Comparison of ENCODE assay signal across 9 mouse cellular contexts in the genomic region with DNA sequence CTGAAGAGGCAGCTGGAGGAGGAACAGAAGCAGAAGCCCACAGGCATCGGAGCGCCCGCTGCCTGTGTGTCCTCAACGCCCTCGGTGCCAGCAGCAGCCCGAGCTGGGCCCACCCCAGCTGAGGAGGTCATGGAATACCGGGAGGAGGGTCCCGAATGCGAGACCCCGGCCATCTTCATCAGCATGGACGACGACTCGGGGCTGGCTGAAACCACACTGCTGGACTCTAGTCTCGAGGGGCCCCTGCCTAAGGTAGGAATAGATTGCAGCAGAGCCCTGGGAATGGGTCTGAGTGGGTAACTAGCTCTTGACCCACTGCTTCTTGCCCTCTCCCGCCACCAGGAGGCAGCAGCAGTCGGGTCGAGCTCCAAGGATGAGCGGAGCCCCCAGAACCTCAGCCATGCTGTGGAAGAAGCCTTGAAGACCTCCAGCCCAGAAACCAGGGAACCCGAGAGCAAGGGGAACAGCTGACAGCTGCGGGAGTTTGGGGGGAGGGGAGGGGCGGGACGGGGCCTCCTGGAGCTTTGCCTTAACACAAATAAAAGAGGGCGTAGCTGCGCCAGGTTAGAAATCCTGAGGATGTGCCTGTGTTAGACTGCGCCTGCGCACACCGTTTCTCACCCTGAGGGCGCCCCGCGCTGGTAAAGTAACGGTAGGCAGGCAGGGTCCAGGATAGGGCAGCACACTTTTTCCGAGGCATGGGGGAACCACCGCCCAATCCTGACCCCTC. TPM values are rescaled to one million over a fixed set of nuclear protein-coding genes. Genes with fewer than 3 reads are reported as not detected.
A peak's percentile ranks its signal among the peaks of the same experiment; 100 is the strongest.
DNase-seq lines count a peak whose midpoint lies in the region; ATAC-seq and TF ChIP-seq lines count a peak whose summit lies in the region.
"Had no signal": no experiment of that assay in that cellular context is flagged by ENCODE, and none has a peak within 500 bp of the region (broad histone marks: within the 10 kb centered on the region; RNA-seq: fewer than 3 reads in every experiment).

A gene (plus strand): TSS at position 644 of the 730 bp plus-strand sequence.

- TF ChIP-seq EP300 in lung, postnatal 0 days (IDR thresholded peaks at IDR 0.05): no peak

- H3K9ac ChIP-seq in embryonic facial prominence, embryonic 11.5 days (replicated peaks; ENCODE audit: low read length): no peak within 1 kb of the TSS
- H3K9ac ChIP-seq in hindbrain, embryonic 14.5 days: peak within 1 kb of the TSS; percentile 45; the same call in 1 of the 2 replicates
- no peak within 1 kb of the TSS for H3K9ac ChIP-seq in lung, postnatal 0 days (replicated peaks; ENCODE audit: low read depth)
- H3K9ac ChIP-seq in stomach, embryonic 16.5 days (ENCODE audit: low read length): 0 out of 2 replicates have a peak within 1 kb of the TSS, but pooled peaks have one; percentile 16

- H3K36me3 ChIP-seq in embryonic facial prominence, embryonic 11.5 days (replicated peaks; ENCODE audit: control insufficient read depth, insufficient read depth, low read depth, low read length): peaks cover 8% of the 10 kb centered on the region; the same call in 1 of the 2 replicates
- H3K36me3 ChIP-seq in hindbrain, embryonic 14.5 days (replicated peaks; ENCODE audit: control insufficient read depth, insufficient read depth): peaks cover 35% of the 10 kb centered on the region
- 0 out of 2 replicates have a peak, but pooled peaks cover 10% of the 10 kb centered on the region for H3K36me3 ChIP-seq in lung, postnatal 0 days (ENCODE audit: insufficient read depth, low read length)
- peaks cover 15% of the 10 kb centered on the region for H3K36me3 ChIP-seq in stomach, embryonic 16.5 days (ENCODE audit: control insufficient read depth, insufficient read depth, low read length)

- no peak within 1 kb of the TSS for H3K4me3 ChIP-seq in embryonic facial prominence, embryonic 11.5 days (ENCODE audit: low read depth, low read length)
- H3K4me3 ChIP-seq in hindbrain, embryonic 14.5 days (replicated peaks; ENCODE audit: low read length): 0 out of 2 replicates have a peak within 1 kb of the TSS, but pooled peaks have one; percentile 2
- no peak within 1 kb of the TSS for H3K4me3 ChIP-seq in lung, postnatal 0 days (ENCODE audit: low read depth, low read length)
- no peak within 1 kb of the TSS for H3K4me3 ChIP-seq in stomach, embryonic 16.5 days (replicated peaks; ENCODE audit: low read length)

- ATAC-seq in embryonic facial prominence, embryonic 11.5 days (replicated peaks; ENCODE audit: insufficient number of reproducible peaks, low FRiP score, low TSS enrichment, low read depth): peak; percentile 36; the same call in 1 of the 2 replicates
- peak; percentile 72 for ATAC-seq in hindbrain, embryonic 14.5 days (ENCODE audit: low FRiP score)
- ATAC-seq in lung, postnatal 0 days: peak; percentile 36
- ATAC-seq in stomach, embryonic 16.5 days (ENCODE audit: insufficient read depth, low FRiP score): peak; percentile 57; the same call in 1 of the 2 replicates

- no peaks in the 10 kb centered on the region for H3K27me3 ChIP-seq in embryonic facial prominence, embryonic 11.5 days (ENCODE audit: control insufficient read depth, insufficient read depth, low read length)
- H3K27me3 ChIP-seq in hindbrain, embryonic 14.5 days (ENCODE audit: control insufficient read depth, insufficient read depth, low read length): no peaks in the 10 kb centered on the region
- H3K27me3 ChIP-seq in lung, postnatal 0 days (replicated peaks; ENCODE audit: insufficient read depth, low read length): no peaks in the 10 kb centered on the region
- H3K27me3 ChIP-seq in stomach, embryonic 16.5 days (ENCODE audit: control insufficient read depth, insufficient read depth, low read length): no peaks in the 10 kb centered on the region

- H3K4me2 ChIP-seq in embryonic facial prominence, embryonic 11.5 days (ENCODE audit: low read depth, low read length): no peak within 1 kb of the TSS; the same call in 1 of the 2 replicates
- H3K4me2 ChIP-seq in hindbrain, embryonic 14.5 days (replicated peaks): peak within 1 kb of the TSS; percentile 41
- no peak within 1 kb of the TSS for H3K4me2 ChIP-seq in lung, postnatal 0 days (replicated peaks; ENCODE audit: low read depth, low read length)
- no peak within 1 kb of the TSS for H3K4me2 ChIP-seq in stomach, embryonic 16.5 days (ENCODE audit: low read depth, low read length)

- WGBS in embryonic facial prominence, embryonic 11.5 days: 24% methylated on average over 31 of the region's 33 CpGs
- WGBS in hindbrain, embryonic 14.5 days: 29% methylated on average over 33 of the region's 33 CpGs
- WGBS in lung, postnatal 0 days: 35% methylated on average over 33 of the region's 33 CpGs
- 28% methylated on average over 33 of the region's 33 CpGs for WGBS in stomach, embryonic 16.5 days

- no peaks in the 10 kb centered on the region for H3K9me3 ChIP-seq in embryonic facial prominence, embryonic 11.5 days (replicated peaks; ENCODE audit: control insufficient read depth, low read length)
- no peaks in the 10 kb centered on the region for H3K9me3 ChIP-seq in hindbrain, embryonic 14.5 days (ENCODE audit: control insufficient read depth, low read length)
- no peaks in the 10 kb centered on the region for H3K9me3 ChIP-seq in lung, postnatal 0 days (ENCODE audit: low read length)
- H3K9me3 ChIP-seq in stomach, embryonic 16.5 days (replicated peaks; ENCODE audit: control insufficient read depth, low read length): no peaks in the 10 kb centered on the region

- peak; percentile 68 to 74 for DNase-seq in layer of hippocampus, postnatal 10 days (ENCODE audit: low spot score in 2 of 2)
- DNase-seq in layer of hippocampus, adult 9-10 months (ENCODE audit: low spot score): no peak
- peak; percentile 72 for DNase-seq in WW6 (ENCODE audit: low read depth, low spot score)
- peak; percentile 78 for DNase-seq in embryonic facial prominence, embryonic 11.5 days (ENCODE audit: low spot score)
- peak; percentile 73 for DNase-seq in hindbrain, embryonic 14.5 days (ENCODE audit: low spot score)
- DNase-seq in lung, postnatal 0 days (ENCODE audit: low spot score): peak; percentile 38
- DNase-seq in urinary bladder, postnatal 25 days (ENCODE audit: low spot score): no peak

- TF ChIP-seq CTCF in lung, postnatal 0 days (IDR thresholded peaks at IDR 0.05): peak; percentile 71

- H3K27ac ChIP-seq in embryonic facial prominence, embryonic 11.5 days (replicated peaks; ENCODE audit: low read depth, low read length): no peak within 1 kb of the TSS
- no peak within 1 kb of the TSS for H3K27ac ChIP-seq in hindbrain, embryonic 14.5 days
- H3K27ac ChIP-seq in lung, postnatal 0 days (ENCODE audit: low read length): no peak within 1 kb of the TSS
- H3K27ac ChIP-seq in stomach, embryonic 16.5 days (ENCODE audit: low read length): no peak within 1 kb of the TSS

- no peaks in the 10 kb centered on the region for H3K4me1 ChIP-seq in embryonic facial prominence, embryonic 11.5 days (ENCODE audit: control insufficient read depth, insufficient read depth, low read length)
- no peaks in the 10 kb centered on the region for H3K4me1 ChIP-seq in hindbrain, embryonic 14.5 days (replicated peaks; ENCODE audit: control insufficient read depth, insufficient read depth, low read length)
- H3K4me1 ChIP-seq in lung, postnatal 0 days (ENCODE audit: insufficient read depth, low read depth, low read length): no peaks in the 10 kb centered on the region
- H3K4me1 ChIP-seq in stomach, embryonic 16.5 days (ENCODE audit: control insufficient read depth, insufficient read depth, low read length): 0 out of 2 replicates have a peak, but pooled peaks cover 4% of the 10 kb centered on the region

RNA-seq across cellular contexts. Expression of the gene that starts here (rescaled TPM):
- under 1 TPM; 0.21 to 0.58 TPM for total RNA-seq in layer of hippocampus, postnatal 10 days (2021)
- polyA plus RNA-seq in embryonic facial prominence, embryonic 11.5 days (2014; fragmentation: Nextera tagmentation; extraction: Ambion mirVana): not detected in 2 replicates
- polyA plus RNA-seq in hindbrain, embryonic 14.5 days (2014; fragmentation: Nextera tagmentation; extraction: Ambion mirVana): 0.27 and 0.43 TPM in 2 replicates
- not detected in 2 replicates for polyA plus RNA-seq in lung, postnatal 0 days (2015; fragmentation: Nextera tagmentation; extraction: Ambion mirVana)
- not detected in 2 replicates for polyA plus RNA-seq in stomach, embryonic 16.5 days (2015; fragmentation: Nextera tagmentation; extraction: Ambion mirVana)
- polyA plus RNA-seq: small intestine, adult 2 months had no signal

Comparison
In these comparisons a context has a peak if more than half of its experiments do, and no peak if none do; other contexts are left out.
1. Peak in DNase-seq in layer of hippocampus, postnatal 10 days; RNA of the gene not detected or under 1 TPM.
2. Peak in DNase-seq and ATAC-seq in embryonic facial prominence, embryonic 11.5 days; RNA of the gene not detected or under 1 TPM.
3. Peak in DNase-seq, ATAC-seq, H3K4me3 ChIP-seq, H3K9ac ChIP-seq and H3K4me2 ChIP-seq in hindbrain, embryonic 14.5 days; RNA of the gene not detected or under 1 TPM.
4. Peak in DNase-seq and ATAC-seq in lung, postnatal 0 days; RNA of the gene not detected or under 1 TPM.
5. Peak in ATAC-seq and H3K9ac ChIP-seq in stomach, embryonic 16.5 days; RNA of the gene not detected or under 1 TPM.